Mouse (Mus musculus): ENCODE measurements around the gene Rbm6. TPM values are rescaled to one million over a fixed set of nuclear protein-coding genes. Genes with fewer than 3 reads are reported as not detected.

The Rbm6 gene
- polyA plus RNA-seq, 1 experiment from 2014 or later = 102 TPM

Other genes with a start within 250 kb of the Rbm6 start
- 434 and 452 TPM in 2 replicates for gene Gnai2, start 237.9 kb downstream of the Rbm6 start, polyA plus RNA-seq (2014; fragmentation: Nextera tagmentation; extraction: Ambion mirVana)
- 6.8 and 7.2 TPM in 2 replicates for gene Slc38a3, start 203.7 kb downstream of the Rbm6 start, polyA plus RNA-seq (2014; fragmentation: Nextera tagmentation; extraction: Ambion mirVana)
- 1.9 and 2.4 TPM in 2 replicates for gene Gnat1, start 193.5 kb downstream of the Rbm6 start, polyA plus RNA-seq (2014; fragmentation: Nextera tagmentation; extraction: Ambion mirVana)
- 15.3 and 17.0 TPM in 2 replicates for gene Sema3f, start 162.8 kb downstream of the Rbm6 start, polyA plus RNA-seq (2014; fragmentation: Nextera tagmentation; extraction: Ambion mirVana)
- 196 and 197 TPM in 2 replicates for gene Rbm5, start 102.2 kb downstream of the Rbm6 start, polyA plus RNA-seq (2014; fragmentation: Nextera tagmentation; extraction: Ambion mirVana)
- 16.3 and 19.2 TPM in 2 replicates for gene Mon1a, start 14.9 kb upstream of the Rbm6 start, polyA plus RNA-seq (2014; fragmentation: Nextera tagmentation; extraction: Ambion mirVana)
- 0.33 and 1.1 TPM in 2 replicates for gene Mst1r, start 33.6 kb upstream of the Rbm6 start, polyA plus RNA-seq (2014; fragmentation: Nextera tagmentation; extraction: Ambion mirVana)
- gene Actl11, start 55.2 kb upstream of the Rbm6 start, polyA plus RNA-seq (2014; fragmentation: Nextera tagmentation; extraction: Ambion mirVana) = not detected in 2 replicates
- gene Camkv, start 62.4 kb upstream of the Rbm6 start, polyA plus RNA-seq (2014; fragmentation: Nextera tagmentation; extraction: Ambion mirVana) = 3.5 and 4.3 TPM in 2 replicates
- gene Traip, start 76.9 kb upstream of the Rbm6 start, polyA plus RNA-seq (2014; fragmentation: Nextera tagmentation; extraction: Ambion mirVana) = 25.2 and 25.7 TPM in 2 replicates
- 10.9 and 12.1 TPM in 2 replicates for gene Uba7, start 102.3 kb upstream of the Rbm6 start, polyA plus RNA-seq (2014; fragmentation: Nextera tagmentation; extraction: Ambion mirVana)
- 2.9 and 3.5 TPM in 2 replicates for gene Gm20661, start 109.8 kb upstream of the Rbm6 start, polyA plus RNA-seq (2014; fragmentation: Nextera tagmentation; extraction: Ambion mirVana)
- 62.9 and 71.3 TPM in 2 replicates for gene Inka1, start 112.6 kb upstream of the Rbm6 start, polyA plus RNA-seq (2014; fragmentation: Nextera tagmentation; extraction: Ambion mirVana)
- 4.8 and 5.7 TPM in 2 replicates for gene Cdhr4, start 119.3 kb upstream of the Rbm6 start, polyA plus RNA-seq (2014; fragmentation: Nextera tagmentation; extraction: Ambion mirVana)
- 0.13 and 0.14 TPM in 2 replicates for gene Gm20662, start 123.1 kb upstream of the Rbm6 start, polyA plus RNA-seq (2014; fragmentation: Nextera tagmentation; extraction: Ambion mirVana)
- gene Ip6k1, start 129.3 kb upstream of the Rbm6 start, polyA plus RNA-seq (2014; fragmentation: Nextera tagmentation; extraction: Ambion mirVana) = 38.4 and 45.7 TPM in 2 replicates
- gene Gmppb, start 176.0 kb upstream of the Rbm6 start, polyA plus RNA-seq (2014; fragmentation: Nextera tagmentation; extraction: Ambion mirVana) = 21.7 and 23.6 TPM in 2 replicates
- 2.7 and 2.8 TPM in 2 replicates for gene Amigo3, start 179.9 kb upstream of the Rbm6 start, polyA plus RNA-seq (2014; fragmentation: Nextera tagmentation; extraction: Ambion mirVana)
- 0.49 and 1.0 TPM in 2 replicates for gene Mst1, start 207.2 kb upstream of the Rbm6 start, polyA plus RNA-seq (2014; fragmentation: Nextera tagmentation; extraction: Ambion mirVana)
- gene Rnf123, start 210.1 kb upstream of the Rbm6 start, polyA plus RNA-seq (2014; fragmentation: Nextera tagmentation; extraction: Ambion mirVana) = 31.6 and 35.9 TPM in 2 replicates
- 54.3 and 62.7 TPM in 2 replicates for gene Apeh, start 221.4 kb upstream of the Rbm6 start, polyA plus RNA-seq (2014; fragmentation: Nextera tagmentation; extraction: Ambion mirVana)

Data from neural tube, embryonic 11.5 days (tissue).